Mouse (Mus musculus) B cell, adult 2 months (primary cell): ENCODE measurements around the gene Pdgfc.

ENCODE experiments used
- DNase-seq, 2 experiments: peaks; one replicate each; pipeline ENCODE4 v3.0.0; 2022

Pdgfc gene

DNA sequence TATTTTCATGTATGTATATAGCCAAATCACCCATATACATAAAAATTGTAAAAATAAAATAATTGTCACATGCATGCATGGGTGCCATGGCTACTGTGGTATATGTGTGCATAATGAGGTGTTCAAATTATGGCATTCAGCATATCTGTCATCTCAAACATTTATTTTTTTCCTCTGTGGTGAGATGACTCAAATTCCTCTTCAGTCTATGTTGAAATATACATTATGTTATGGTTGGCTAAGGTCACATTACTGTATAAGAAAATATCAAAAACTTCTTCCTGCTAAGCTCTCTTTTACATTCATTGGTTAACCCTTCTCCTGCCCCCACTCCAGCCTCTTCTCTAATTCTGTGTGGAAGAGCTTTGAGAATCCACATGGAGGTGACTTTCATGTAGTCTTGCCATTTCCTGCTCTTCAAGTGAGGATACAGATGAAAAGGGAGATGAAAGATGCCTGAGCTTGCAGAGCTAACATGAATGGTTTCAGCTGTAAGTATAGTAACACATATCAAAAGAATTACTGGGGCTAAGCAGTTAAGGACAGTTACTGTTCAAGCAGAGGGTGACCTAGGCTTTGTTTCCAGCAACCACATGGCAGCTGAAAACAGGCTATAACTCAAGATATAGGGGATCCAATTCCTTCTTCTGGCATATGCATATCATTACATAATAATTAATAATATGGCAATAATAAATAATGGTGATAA lies 124.4 kb downstream of the Pdgfc start:
- DNase-seq, result no peak

DNA sequence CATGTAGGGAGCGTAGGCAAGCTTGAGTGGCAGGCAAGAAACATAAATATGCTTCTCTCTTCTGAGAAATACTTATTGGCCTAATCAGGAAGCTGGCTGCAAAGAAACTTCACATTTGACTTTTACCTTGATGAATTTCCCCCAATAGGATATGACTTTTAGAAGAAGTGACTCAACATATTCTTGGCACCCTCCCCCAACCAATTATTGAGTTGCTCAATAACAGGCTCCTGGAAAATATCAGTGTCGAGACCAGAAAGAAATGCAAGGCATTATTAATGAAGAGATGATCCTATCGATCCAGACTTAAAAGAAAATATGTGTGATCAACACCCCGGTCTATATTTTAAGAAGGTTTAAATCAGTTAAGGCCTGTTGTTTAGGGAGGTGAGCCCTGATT lies 125.9 kb downstream of the Pdgfc start:
- DNase-seq, result no peak

DNA sequence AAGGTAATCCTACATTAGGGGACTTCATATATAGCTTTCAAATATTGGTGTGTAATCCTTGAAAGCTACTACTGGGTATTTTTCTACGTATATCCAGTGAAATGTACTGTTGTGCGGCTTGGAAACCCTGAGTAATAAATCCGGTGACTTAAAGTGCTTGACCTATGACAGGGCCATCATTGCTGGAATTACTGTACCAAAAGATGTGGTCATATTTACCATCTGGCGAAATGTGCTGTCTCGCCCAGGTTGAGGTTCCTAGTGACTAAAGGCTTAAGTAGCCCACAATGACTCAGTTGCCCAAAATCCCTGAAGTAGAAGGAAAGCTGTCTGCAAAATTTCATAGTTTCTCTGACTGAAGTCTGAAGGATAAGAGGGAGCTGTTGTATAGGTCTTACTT lies 127.9 kb downstream of the Pdgfc start:
- no peak for DNase-seq

GRCm38 (mm10) chr3:81170073-81170809 lies 134.0 kb downstream of the Pdgfc start:
- DNase-seq, result no peak

DNA sequence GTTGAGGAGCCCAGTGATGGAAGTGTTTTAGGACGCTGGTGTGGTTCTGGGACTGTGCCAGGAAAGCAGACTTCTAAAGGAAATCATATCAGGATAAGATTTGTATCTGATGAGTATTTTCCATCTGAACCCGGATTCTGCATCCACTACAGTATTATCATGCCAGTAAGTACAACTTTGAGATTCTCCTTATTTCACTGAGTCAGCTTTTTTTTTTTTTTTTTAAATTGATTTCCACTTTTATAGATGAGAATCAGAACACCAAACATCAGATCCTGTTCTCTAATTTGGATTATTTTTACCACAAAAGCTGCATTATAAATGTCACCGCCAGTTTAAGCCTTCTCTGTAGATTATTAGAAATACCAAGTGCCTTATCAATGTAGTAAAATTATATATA lies 138.6 kb downstream of the Pdgfc start:
- DNase-seq, result no peak

DNA sequence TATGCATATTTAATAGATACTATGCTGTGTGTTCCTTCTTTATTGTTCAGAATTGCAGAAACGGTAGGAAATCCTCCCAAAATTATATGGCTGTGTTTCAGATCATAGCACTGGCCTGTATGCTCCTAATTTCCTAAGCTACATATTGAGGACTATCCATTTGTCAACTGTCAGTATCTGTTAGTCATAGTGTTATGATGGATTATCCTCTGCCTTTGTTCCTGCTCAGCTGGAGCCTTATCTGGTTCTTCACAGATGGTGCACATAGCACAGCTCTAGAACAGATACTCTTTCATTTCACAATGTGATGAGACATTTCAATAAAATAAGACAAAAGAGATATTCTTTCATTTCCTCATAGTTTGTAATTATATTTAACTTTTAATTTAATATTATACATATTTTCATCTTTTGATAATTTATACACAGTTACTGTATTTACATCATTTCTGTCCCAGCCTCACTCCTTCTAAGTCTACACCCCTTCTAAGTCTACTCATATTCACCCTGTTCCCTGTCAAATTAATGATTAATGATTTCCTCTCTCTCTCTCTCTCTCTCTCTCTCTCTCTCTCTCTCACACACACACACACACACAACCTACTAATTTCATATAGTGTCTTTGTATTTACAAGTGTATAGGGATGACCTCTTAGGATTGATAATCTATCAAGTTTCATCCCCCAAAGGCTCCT lies 145.2 kb downstream of the Pdgfc start:
- DNase-seq, result no peak

DNA sequence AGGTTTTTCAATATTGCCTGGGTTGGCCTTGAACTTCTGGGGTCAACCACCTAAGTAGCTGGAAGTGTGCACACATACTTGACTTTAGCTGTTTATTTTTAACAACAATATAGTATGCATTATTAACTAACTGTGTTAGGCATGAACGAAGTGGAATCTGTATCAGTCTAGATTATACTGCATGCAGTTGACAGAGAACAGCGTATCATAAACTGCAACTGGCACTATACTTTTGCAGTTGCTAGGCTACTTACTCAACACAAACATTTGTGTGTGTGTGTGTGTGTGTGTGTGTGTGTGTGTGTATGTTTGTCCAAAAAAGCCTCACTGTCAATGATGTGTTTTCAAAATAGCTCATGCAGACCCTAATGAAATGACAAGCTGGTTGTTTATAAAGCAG lies 160.7 kb downstream of the Pdgfc start:
- no peak for DNase-seq

GRCm38 (mm10) chr3:81197644-81198043 lies 161.4 kb downstream of the Pdgfc start:
- no peak for DNase-seq

DNA sequence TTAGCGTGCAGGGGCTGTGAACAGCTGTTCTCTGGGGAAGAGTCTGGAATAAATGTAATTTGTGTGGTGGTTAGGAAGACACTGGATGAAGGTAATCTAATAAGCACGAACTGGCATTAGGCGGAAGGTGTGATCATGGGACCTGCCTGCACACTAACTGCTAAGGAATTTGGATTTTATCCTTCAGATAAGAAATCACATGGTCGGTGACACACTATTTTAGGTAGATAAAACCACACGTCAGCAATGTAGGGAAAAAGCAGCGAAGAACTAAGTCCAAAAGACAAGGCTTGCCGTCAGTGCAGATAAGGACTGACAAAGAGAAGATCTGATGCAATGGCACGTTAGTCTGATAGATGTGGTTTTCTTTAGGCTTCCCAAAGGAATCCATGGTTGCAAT lies 164.4 kb downstream of the Pdgfc start:
- no peak for DNase-seq

- no peak for DNase-seq
Measured at GRCm38 (mm10) chr3:81205201-81205600, 169.0 kb downstream of the Pdgfc start.

DNA sequence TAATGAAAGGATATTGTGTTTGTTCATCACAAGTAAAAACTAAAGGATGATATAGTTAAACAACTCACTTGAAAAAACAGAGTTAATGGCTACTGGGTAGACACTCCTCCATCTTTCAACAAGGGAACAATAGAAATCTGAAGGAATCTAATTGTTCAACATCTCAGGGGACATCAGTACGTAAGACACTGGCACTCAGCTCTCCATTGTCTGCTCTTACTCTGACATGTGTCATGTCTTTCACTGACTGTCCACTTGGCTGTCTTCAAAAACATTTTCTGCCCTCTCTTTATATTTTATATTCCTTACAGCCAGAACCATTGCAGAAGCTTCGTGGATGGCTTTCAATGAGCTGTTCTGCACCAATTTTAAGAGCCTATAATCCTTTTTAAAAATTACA lies 172.0 kb downstream of the Pdgfc start:
- no peak for DNase-seq

DNA sequence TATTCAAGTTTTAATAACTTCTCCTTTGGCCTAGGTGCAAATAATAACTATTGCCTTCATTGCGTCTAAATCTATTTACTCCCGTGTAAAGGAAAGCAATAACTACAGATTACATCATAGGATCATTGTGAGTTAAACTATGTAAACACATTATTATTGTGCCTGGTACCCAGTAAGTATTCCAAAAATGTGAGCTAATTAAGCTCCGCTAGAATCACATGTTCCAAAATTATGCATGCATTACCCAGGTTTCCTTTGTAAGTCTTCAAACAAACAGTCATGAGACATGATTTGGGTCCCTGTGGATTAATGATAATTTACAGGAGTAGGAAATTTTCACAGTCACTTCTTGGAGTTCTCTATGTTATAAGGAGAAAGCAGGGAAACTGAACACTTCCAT lies 174.9 kb downstream of the Pdgfc start:
- no peak for DNase-seq

GRCm38 (mm10) chr3:81211666-81212065 lies 175.4 kb downstream of the Pdgfc start:
- no peak for DNase-seq

DNA sequence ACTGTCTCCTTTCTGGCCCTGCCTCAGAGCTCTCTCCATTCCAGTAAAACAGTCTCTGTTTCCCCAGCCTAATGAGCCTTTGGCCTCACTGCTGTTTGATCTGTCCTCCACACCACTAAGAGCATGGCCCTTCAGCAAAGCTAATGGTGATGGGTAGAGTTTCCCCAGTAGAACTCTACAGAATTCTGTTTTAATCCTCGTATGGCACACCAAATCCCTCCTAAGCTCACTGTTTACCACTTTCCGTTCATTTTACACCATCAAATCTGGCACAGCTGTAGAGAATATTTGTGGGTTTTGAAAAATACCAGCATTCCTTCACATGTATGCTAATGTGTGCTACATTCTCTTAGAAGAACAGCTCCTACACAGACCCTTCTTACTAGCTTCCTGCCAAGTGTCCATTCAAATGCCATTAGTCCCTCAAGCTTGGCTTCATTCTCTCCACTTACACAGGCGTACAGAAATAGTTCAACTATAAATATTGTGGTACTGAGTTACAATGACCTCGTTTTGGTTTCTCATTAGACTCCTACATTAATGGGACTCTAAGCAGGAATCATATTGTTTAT lies 179.4 kb downstream of the Pdgfc start:
- DNase-seq, result no peak

- DNase-seq, result no peak
Measured at GRCm38 (mm10) chr3:81221682-81222081, 185.5 kb downstream of the Pdgfc start.

DNA sequence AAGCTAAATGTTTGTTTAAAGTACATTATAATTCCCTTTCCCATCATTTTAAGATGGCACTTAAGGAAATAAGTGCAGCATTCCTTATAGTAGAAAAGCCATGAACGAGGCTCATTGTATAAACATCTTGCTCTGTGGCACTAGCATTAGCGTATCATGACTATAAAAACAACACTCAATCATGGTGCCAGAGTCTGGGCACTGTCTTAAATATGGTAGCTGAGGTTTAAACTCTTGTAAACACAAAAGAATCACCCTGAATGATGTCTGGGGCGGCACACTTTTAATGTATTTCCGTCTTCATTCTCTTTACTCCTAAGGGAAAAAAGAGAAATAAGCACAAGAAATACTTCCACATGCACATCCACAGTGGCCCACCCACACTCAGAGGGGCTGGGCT lies 192.1 kb downstream of the Pdgfc start:
- no peak for DNase-seq

- DNase-seq, result no peak
Measured at GRCm38 (mm10) chr3:81242697-81243590, 206.7 kb downstream of the Pdgfc start.

- no peak for DNase-seq
Measured at GRCm38 (mm10) chr3:81243591-81243990, 207.4 kb downstream of the Pdgfc start.

DNA sequence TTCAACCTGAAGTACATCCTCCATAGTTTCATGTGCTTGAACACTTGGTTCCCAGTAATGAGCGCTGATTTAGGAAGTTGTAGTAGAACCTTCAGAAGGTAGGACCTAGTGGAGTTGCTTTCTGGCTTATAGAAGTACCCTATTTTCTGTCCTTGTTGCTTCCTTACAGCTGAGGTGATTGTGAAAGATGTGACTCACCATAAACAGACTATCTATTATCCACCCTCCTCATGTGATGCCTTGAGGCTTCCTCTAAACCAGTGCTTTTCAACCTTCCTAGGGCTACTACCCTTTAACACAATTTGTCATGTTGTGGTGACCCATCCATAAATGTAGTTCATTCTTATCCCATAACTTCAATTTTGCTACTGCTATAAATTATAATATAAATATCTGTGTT lies 226.6 kb downstream of the Pdgfc start:
- no peak for DNase-seq
